Mouse (Mus musculus) brown adipose tissue, adult 24 weeks (tissue): ENCODE data around the gene Hebp1. TPM values are rescaled to one million over a fixed set of nuclear protein-coding genes. Genes with fewer than 3 reads are reported as not detected.
A peak's percentile ranks its signal among the peaks of the same experiment; 100 is the strongest.

Experiments
- H3K27ac ChIP-seq: fragments of 200-500 bp; replicated peaks from 2 replicates; pipeline ENCODE4 v1.5.1; 2012; ENCODE audit warnings: low read depth, mild to moderate bottlenecking, low read length
- H3K4me1 ChIP-seq: fragments of 200-500 bp; 2 replicates; pipeline ENCODE4 v1.6.1; 2012; ENCODE audit warnings: low read length, mixed read lengths; ENCODE audit not compliant: control insufficient read depth, insufficient read depth, insufficient read length
- H3K4me3 ChIP-seq: fragments of 200-500 bp; 2 replicates; pipeline ENCODE4 v1.5.1; 2012; ENCODE audit warnings: low read depth, mild to moderate bottlenecking, low read length, moderate library complexity; ENCODE audit not compliant: insufficient read depth
- polyA plus RNA-seq: library from polyadenylated mRNA; stranded (reverse); fragments of >200 nt; gene quantifications from 2 replicates; pipeline ENCODE4 v1.2.4, GENCODE M21; 2012; ENCODE audit not compliant: missing spikeins, insufficient read depth, insufficient read length

The Hebp1 gene
- polyA plus RNA-seq, 1 experiment, result 64.6 TPM

DNA sequence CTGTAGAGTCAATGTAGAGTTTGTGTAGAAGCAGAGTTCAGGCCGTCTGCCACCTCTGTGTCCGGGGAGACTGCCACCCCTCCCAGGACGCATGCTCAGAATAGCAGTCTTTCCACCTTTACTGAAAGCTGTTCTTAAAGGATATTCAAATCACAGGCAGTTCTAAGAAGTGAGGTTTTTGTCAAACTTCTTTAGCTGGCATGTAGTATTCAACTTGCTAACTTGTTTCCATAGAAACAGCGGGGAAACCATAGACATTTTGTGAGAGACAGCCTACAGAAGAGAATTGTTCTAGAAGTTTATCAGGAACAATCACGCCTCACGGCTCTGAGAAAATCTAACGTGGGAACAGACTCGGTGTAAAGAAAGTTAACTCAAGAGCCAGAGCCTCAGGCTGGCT is 9.1 kb upstream of the Hebp1 start:
- Histone ChIP-seq H3K4me1 (no peaks in the 10 kb centered on the region), H3K4me3 (no peak overlapping the region), H3K27ac (no peak overlapping the region)

DNA sequence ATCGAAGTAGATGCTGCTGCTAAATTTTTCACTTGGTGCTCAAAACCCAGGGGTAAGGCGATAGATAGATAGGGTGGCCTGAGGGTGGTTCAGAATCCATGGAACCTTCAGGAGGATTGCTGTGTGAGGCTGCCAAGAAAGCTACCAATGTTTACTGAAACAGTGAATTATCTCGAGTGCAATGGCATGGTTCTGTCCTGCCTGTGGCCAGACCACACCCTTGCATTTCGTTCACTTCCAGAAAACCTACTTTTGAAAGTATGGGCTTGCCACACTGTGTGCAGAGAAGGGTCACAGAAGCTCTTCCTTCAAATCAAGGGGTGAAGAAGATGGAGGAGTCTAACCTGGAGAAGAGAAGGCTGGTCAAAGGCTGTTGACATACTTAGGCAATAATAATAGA is 8.0 kb upstream of the Hebp1 start:
- H3K27ac ChIP-seq, result no peak overlapping the region
- H3K4me1 ChIP-seq, result no peaks in the 10 kb centered on the region
- H3K4me3 ChIP-seq, result no peak overlapping the region

GRCm38 (mm10) chr6:135204869-135205268 is 7.0 kb upstream of the Hebp1 start:
- Histone ChIP-seq H3K4me1 (no peaks in the 10 kb centered on the region), H3K27ac (no peak overlapping the region)

DNA sequence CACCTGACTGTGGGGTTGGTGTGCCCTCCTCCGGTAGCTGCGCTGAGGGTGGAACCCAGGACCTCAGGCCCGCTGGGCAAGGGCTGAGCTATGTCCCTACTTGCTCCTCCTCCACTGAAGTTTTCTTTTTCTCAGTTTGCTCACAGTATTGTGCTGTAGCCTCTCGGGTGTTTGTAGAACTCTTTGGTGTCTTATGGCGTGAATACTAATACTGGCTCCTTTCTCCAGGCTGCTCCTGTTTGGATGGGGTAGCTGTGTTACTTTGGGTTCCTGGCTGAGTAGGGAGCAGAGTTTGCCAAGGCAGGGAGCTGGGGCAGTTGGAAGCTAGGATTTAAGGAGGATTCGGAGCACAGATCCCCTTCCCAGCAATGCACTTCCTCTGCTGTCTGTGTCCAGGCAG is 5.9 kb upstream of the Hebp1 start:
- no peaks in the 10 kb centered on the region for H3K4me1 ChIP-seq
- no peak overlapping the region for H3K4me3 ChIP-seq
- no peak overlapping the region for H3K27ac ChIP-seq

More at GRCm38 (mm10) chr6:135204869-135205268, 7.0 kb upstream of the Hebp1 start:
- H3K4me3 ChIP-seq, result no peak overlapping the region

- Histone ChIP-seq H3K4me1 (no peaks in the 10 kb centered on the region; the same call in 1 of the 2 replicates), H3K4me3 (no peak overlapping the region), H3K27ac (no peak overlapping the region)
These were observed 4.8 kb upstream of the Hebp1 start for GRCm38 (mm10) chr6:135202668-135203067.

- Histone ChIP-seq H3K4me1 (no peaks in the 10 kb centered on the region; the same call in 1 of the 2 replicates), H3K4me3 (no peak overlapping the region), H3K27ac (no peak overlapping the region)
These were observed 2.5 kb upstream of the Hebp1 start for GRCm38 (mm10) chr6:135200122-135200957.

- H3K4me1 ChIP-seq, result no peaks in the 10 kb centered on the region; the same call in 1 of the 2 replicates
- peak overlapping the region; percentile 93; the same call in 1 of the 2 replicates for H3K4me3 ChIP-seq
- no peak overlapping the region for H3K27ac ChIP-seq
These were observed 904 bp upstream of the Hebp1 start for GRCm38 (mm10) chr6:135198726-135199125.

- peak overlapping the region; percentile 93 for H3K4me3 ChIP-seq
- H3K27ac ChIP-seq, result no peak overlapping the region
- no peaks in the 10 kb centered on the region; the same call in 1 of the 2 replicates for H3K4me1 ChIP-seq
These were observed 376 bp downstream of the Hebp1 start for GRCm38 (mm10) chr6:135197446-135197845.

GRCm38 (mm10) chr6:135196707-135197106 is 1.1 kb downstream of the Hebp1 start:
- Histone ChIP-seq H3K4me1 (no peaks in the 10 kb centered on the region; the same call in 1 of the 2 replicates), H3K27ac (no peak overlapping the region), H3K4me3 (no peak overlapping the region)

DNA sequence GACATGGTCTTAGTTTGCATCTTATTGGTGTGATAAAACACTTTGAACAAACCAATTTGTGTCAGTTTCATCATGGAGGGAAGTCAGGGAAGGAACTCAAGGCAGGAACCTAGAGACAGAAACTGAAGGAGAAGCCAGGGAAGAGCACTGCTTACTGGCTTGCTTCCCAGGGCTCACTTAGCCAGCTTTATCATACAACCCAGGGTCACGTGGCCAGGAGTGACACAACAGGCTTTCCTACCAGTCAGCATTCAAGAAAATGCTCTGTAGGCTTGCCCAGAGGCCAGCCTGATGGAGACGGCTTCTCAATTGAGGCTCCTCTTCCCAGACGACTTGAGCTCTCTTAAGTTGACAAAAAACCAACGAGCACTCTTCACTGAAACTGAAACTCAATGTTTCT is 2.9 kb downstream of the Hebp1 start:
- no peak overlapping the region for H3K4me3 ChIP-seq
- no peaks in the 10 kb centered on the region; the same call in 1 of the 2 replicates for H3K4me1 ChIP-seq
- no peak overlapping the region for H3K27ac ChIP-seq

- Histone ChIP-seq H3K27ac (no peak overlapping the region), H3K4me1 (no peaks in the 10 kb centered on the region; the same call in 1 of the 2 replicates), H3K4me3 (no peak overlapping the region)
These were observed 4.1 kb downstream of the Hebp1 start for GRCm38 (mm10) chr6:135193733-135194132.

GRCm38 (mm10) chr6:135192993-135193392 is 4.8 kb downstream of the Hebp1 start:
- no peak overlapping the region for H3K4me3 ChIP-seq
- H3K27ac ChIP-seq, result peak overlapping the region; percentile 23; the same call in 1 of the 2 replicates
- H3K4me1 ChIP-seq, result no peaks in the 10 kb centered on the region; the same call in 1 of the 2 replicates

- H3K27ac ChIP-seq, result no peak overlapping the region
- H3K4me1 ChIP-seq, result no peaks in the 10 kb centered on the region
- H3K4me3 ChIP-seq, result no peak overlapping the region
These were observed 5.9 kb downstream of the Hebp1 start for GRCm38 (mm10) chr6:135191906-135192305.

GRCm38 (mm10) chr6:135190122-135190521 is 7.7 kb downstream of the Hebp1 start:
- H3K27ac ChIP-seq, result no peak overlapping the region

GRCm38 (mm10) chr6:135188629-135189028 is 9.2 kb downstream of the Hebp1 start:
- no peaks in the 10 kb centered on the region for H3K4me1 ChIP-seq
- no peak overlapping the region for H3K27ac ChIP-seq
- H3K4me3 ChIP-seq, result no peak overlapping the region

More at GRCm38 (mm10) chr6:135190122-135190521, 7.7 kb downstream of the Hebp1 start:
- Histone ChIP-seq H3K4me3 (no peak overlapping the region), H3K4me1 (no peaks in the 10 kb centered on the region)
